Mouse (Mus musculus) kidney, adult 2 months (tissue): ENCODE data around the gene Col8a1. TPM values are rescaled to one million over a fixed set of nuclear protein-coding genes. Genes with fewer than 3 reads are reported as not detected.

Experiments used
- DNase-seq: peaks from one replicate; pipeline ENCODE4 v3.0.0; 2021
- H3K27ac ChIP-seq: fragments of 200-500 bp; 2 replicates; pipeline ENCODE4 v1.5.1; 2012; ENCODE audit warnings: low read depth, low read length, control low read depth, inconsistent platforms; ENCODE audit not compliant: insufficient read depth
- H3K27me3 ChIP-seq: fragments of 200-500 bp; replicated peaks from 2 replicates; pipeline ENCODE4 v1.6.1; 2012; ENCODE audit warnings: mild to moderate bottlenecking, moderate library complexity, low read length, inconsistent platforms; ENCODE audit not compliant: control insufficient read depth, insufficient read depth
- H3K36me3 ChIP-seq: fragments of 200-500 bp; 2 replicates; pipeline ENCODE4 v1.6.1; 2012; ENCODE audit warnings: mild to moderate bottlenecking, moderate library complexity, low read length, inconsistent platforms; ENCODE audit not compliant: control insufficient read depth, insufficient read depth
- H3K4me1 ChIP-seq: fragments of 200-500 bp; 2 replicates; pipeline ENCODE4 v1.6.1; 2011; ENCODE audit warnings: low read length; ENCODE audit not compliant: control insufficient read depth, insufficient read depth
- H3K4me3 ChIP-seq: fragments of 200-500 bp; 2 replicates; pipeline ENCODE4 v1.5.1; 2011; ENCODE audit warnings: mild to moderate bottlenecking, low read depth, low read length, control low read depth; ENCODE audit not compliant: insufficient read depth
- CTCF ChIP-seq: fragments of 200-500 bp; conservative IDR thresholded peaks from 2 replicates; pipeline ENCODE4 v1.5.1; 2011; ENCODE audit warnings: low read depth, mild to moderate bottlenecking, control low read depth, low read length, moderate library complexity, mixed read lengths; ENCODE audit not compliant: insufficient read depth, insufficient read length
- POLR2A ChIP-seq: fragments of 200-500 bp; IDR thresholded peaks from one replicate; pipeline ENCODE4 v1.6.1; 2011; ENCODE audit warnings: low read depth, low read length, control low read depth
- WGBS: fragments of 180-500 bp; shearing (Covaris S2); methylation state at CpG from one replicate; pipeline ENCODE4 v1.1.7; 2018; 5-methylcytosine and 5-hydroxymethylcytosine counted together
- polyA plus RNA-seq: library from polyadenylated mRNA; depleted of rRNA; stranded (reverse); fragments of >200 nt; gene quantifications from 2 replicates; pipeline ENCODE4 v1.2.3, GENCODE M21; 2012

The Col8a1 gene
- polyA plus RNA-seq, 1 experiment: 2.1 TPM

DNA sequence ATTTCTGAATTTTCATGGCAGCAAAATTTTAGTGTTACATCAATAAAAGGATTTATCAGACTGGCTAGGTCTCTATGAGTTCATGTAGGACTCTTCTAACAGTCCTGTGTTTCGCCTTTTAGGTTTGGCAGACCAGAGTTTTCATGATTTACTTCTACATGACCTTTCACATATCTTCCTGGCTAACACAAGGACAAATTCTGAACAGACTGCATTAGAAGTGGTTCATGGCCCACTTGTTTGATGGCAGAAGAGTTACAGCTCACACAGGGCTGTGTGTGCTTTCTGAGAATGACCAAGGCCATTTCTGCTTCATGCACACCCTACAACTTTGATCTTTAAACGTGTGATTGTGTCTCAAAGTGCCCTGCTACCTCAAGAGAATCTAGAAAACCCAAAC, 82.3 kb downstream of the Col8a1 start:
- H3K4me1 ChIP-seq: no peaks in the 10 kb centered on the region
- no peak overlapping the region for H3K4me3 ChIP-seq
- no peaks in the 10 kb centered on the region for H3K36me3 ChIP-seq
- WGBS: 46% methylated on average over 2 of the region's 2 CpGs
- DNase-seq: no peak
- TF ChIP-seq CTCF: no peak
- TF ChIP-seq POLR2A: no peak
- no peak overlapping the region for H3K27ac ChIP-seq
- no peaks in the 10 kb centered on the region for H3K27me3 ChIP-seq

DNA sequence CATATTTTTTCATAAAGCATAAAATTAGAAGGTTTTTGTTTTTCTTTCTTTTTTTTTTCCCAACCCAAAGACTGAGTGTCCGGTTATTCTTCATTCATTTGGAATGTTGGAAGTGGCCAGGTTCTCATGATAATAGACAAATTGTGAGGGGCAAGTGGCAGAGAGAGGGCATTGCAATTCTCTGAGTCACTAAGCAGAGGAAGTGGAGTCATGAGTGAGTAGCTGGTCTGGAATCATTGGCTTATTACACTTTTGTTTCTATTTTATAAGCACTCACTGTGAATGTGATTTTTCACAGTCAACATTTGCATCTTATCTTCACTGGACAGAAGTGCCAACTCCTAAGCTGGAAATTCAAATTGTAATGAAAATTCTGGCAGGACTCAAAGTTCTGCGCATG, 82.9 kb downstream of the Col8a1 start:
- 71% methylated on average over 2 of the region's 2 CpGs for WGBS
- H3K36me3 ChIP-seq: no peaks in the 10 kb centered on the region
- no peak for DNase-seq

GRCm38 (mm10) chr16:57669348-57669747, 85.2 kb downstream of the Col8a1 start:
- Histone ChIP-seq H3K27ac (no peak overlapping the region), H3K4me3 (no peak overlapping the region), H3K27me3 (no peaks in the 10 kb centered on the region), H3K4me1 (no peaks in the 10 kb centered on the region), H3K36me3 (no peaks in the 10 kb centered on the region)
- peak; percentile 49 for DNase-seq
- TF ChIP-seq CTCF: peak; percentile 41
- no peak for TF ChIP-seq POLR2A
- WGBS: 10% methylated on average over 3 of the region's 3 CpGs

More for the DNA sequence above, 82.9 kb downstream of the Col8a1 start:
- no peaks in the 10 kb centered on the region for H3K4me1 ChIP-seq
- TF ChIP-seq POLR2A (no peak), CTCF (no peak)
- H3K27ac ChIP-seq: no peak overlapping the region
- no peak overlapping the region for H3K4me3 ChIP-seq
- no peaks in the 10 kb centered on the region for H3K27me3 ChIP-seq

GRCm38 (mm10) chr16:57662661-57663060, 91.9 kb downstream of the Col8a1 start:
- Histone ChIP-seq H3K27me3 (no peaks in the 10 kb centered on the region), H3K4me3 (no peak overlapping the region), H3K36me3 (no peaks in the 10 kb centered on the region), H3K4me1 (no peaks in the 10 kb centered on the region), H3K27ac (peak overlapping the region; percentile 50; the same call in 1 of the 2 replicates)
- no peak for TF ChIP-seq CTCF
- TF ChIP-seq POLR2A: no peak
- WGBS: 50% methylated on average over 3 of the region's 3 CpGs
- peak; percentile 57 for DNase-seq

DNA sequence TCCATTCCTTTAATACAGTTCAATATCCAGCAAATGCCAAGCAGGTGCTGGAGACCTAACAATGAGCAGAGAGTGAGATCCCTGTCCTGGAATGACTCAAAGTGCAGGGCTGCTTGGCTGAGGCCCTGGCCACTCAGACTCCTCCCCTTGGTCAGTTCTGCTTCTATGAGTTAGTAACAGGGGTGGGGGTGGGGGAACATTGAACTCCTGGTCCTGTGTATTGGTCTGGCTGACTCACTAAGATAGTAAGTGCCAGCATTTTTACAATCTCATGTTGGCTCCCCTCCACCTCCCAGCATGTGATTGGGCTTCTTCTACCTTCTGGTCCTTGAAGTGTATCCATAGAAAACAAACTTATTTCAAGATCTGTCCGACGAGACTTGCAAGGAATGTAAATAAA, 104.6 kb downstream of the Col8a1 start:
- TF ChIP-seq POLR2A (no peak), CTCF (no peak)
- Histone ChIP-seq H3K4me3 (no peak overlapping the region), H3K27me3 (no peaks in the 10 kb centered on the region), H3K4me1 (0 out of 2 replicates have a peak, but pooled peaks cover 4% of the 10 kb centered on the region), H3K36me3 (no peaks in the 10 kb centered on the region), H3K27ac (no peak overlapping the region)
- DNase-seq: peak; percentile 58
- WGBS: 23% methylated on average over 2 of the region's 2 CpGs

DNA sequence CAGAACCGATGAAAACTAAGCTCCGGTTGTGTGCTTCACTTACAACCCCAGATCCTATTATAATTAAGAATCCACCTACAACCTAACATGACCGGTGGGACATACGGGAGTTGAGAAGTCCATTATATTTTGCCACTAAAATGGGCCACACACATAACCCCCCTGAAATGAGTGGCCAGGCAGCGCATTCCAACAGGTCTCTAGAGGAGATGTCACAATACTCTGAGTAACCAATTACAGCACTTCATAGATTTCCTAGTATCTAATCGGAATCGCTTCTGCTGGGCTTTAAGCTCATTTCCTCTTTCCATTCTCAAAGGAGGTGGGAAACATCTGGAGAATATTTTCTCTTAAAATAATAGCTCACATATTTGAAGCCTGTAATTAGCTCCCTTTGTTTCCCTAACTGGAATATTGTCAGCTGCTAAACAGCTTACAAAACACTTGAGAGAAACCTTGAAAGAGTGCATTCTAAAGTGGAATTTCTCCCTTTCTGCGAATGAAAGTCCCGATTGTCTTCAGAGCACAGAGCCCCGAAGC, 113.1 kb downstream of the Col8a1 start:
- H3K27ac ChIP-seq: no peak overlapping the region
- no peak overlapping the region for H3K4me3 ChIP-seq
- no peaks in the 10 kb centered on the region for H3K27me3 ChIP-seq
- no peaks in the 10 kb centered on the region for H3K4me1 ChIP-seq
- H3K36me3 ChIP-seq: no peaks in the 10 kb centered on the region
- 77% methylated on average over 10 of the region's 10 CpGs for WGBS
- DNase-seq: no peak
- no peak for TF ChIP-seq CTCF
- TF ChIP-seq POLR2A: no peak

- Histone ChIP-seq H3K4me3 (no peak overlapping the region), H3K27ac (no peak overlapping the region), H3K4me1 (no peaks in the 10 kb centered on the region), H3K36me3 (no peaks in the 10 kb centered on the region), H3K27me3 (no peaks in the 10 kb centered on the region)
- 54% methylated on average over 5 of the region's 5 CpGs for WGBS
- DNase-seq: no peak
- TF ChIP-seq CTCF: no peak
- TF ChIP-seq POLR2A: no peak
Observed at GRCm38 (mm10) chr16:57634766-57635165, 119.8 kb downstream of the Col8a1 start.
